Mouse (Mus musculus) embryonic facial prominence, embryonic 12.5 days (tissue): ENCODE results near the gene Cyp4f13. TPM values are rescaled to one million over a fixed set of nuclear protein-coding genes. Genes with fewer than 3 reads are reported as not detected.

Experiments
- ATAC-seq: fragments of 200-750 bp; cut with Nextera tagmentation; 2 replicates; pipeline ENCODE4 v1.8.0; 2017; ENCODE audit not compliant: insufficient number of reproducible peaks, insufficient read depth, low FRiP score, low TSS enrichment
- H3K27ac ChIP-seq: fragments of 300-500 bp; sonication (generic); 2 replicates; pipeline ENCODE4 v1.5.1; 2016; ENCODE audit warnings: mild to moderate bottlenecking
- H3K27me3 ChIP-seq: fragments of 300-500 bp; sonication (generic); 2 replicates; pipeline ENCODE4 v1.6.1; 2016; ENCODE audit warnings: mild to moderate bottlenecking, moderate library complexity
- H3K36me3 ChIP-seq: fragments of 300-500 bp; sonication (generic); 2 replicates; pipeline ENCODE4 v1.6.1; 2016; ENCODE audit warnings: mild to moderate bottlenecking
- H3K4me1 ChIP-seq: fragments of 300-500 bp; sonication (generic); 2 replicates; pipeline ENCODE4 v1.6.1; 2016
- H3K4me2 ChIP-seq: fragments of 300-500 bp; sonication (generic); replicated peaks from 2 replicates; pipeline ENCODE4 v1.6.1; 2016; ENCODE audit warnings: mild to moderate bottlenecking, moderate library complexity
- H3K4me3 ChIP-seq: fragments of 300-500 bp; sonication (generic); 2 replicates; pipeline ENCODE4 v1.5.1; 2016; ENCODE audit warnings: mild to moderate bottlenecking
- H3K9ac ChIP-seq: fragments of 300-500 bp; sonication (generic); 2 replicates; pipeline ENCODE4 v1.6.1; 2016; ENCODE audit warnings: mild to moderate bottlenecking, moderate library complexity
- H3K9me3 ChIP-seq: fragments of 300-500 bp; sonication (generic); 2 replicates; pipeline ENCODE4 v1.6.1; 2016; ENCODE audit warnings: mild to moderate bottlenecking, moderate library complexity
- WGBS: fragments of 180-500 bp; shearing (Covaris S2); methylation state at CpG from one replicate; pipeline ENCODE4 v1.1.7; 2016; 5-methylcytosine and 5-hydroxymethylcytosine counted together
- polyA plus RNA-seq: library from polyadenylated mRNA; unstranded; fragments of >200 nt; fragmentation: Nextera tagmentation; extraction: Ambion mirVana; gene quantifications from 2 replicates; pipeline ENCODE4 v1.2.1, GENCODE M21; 2016

Gene Cyp4f13
- polyA plus RNA-seq, 1 experiment from 2014 or later: 8.0 TPM

DNA sequence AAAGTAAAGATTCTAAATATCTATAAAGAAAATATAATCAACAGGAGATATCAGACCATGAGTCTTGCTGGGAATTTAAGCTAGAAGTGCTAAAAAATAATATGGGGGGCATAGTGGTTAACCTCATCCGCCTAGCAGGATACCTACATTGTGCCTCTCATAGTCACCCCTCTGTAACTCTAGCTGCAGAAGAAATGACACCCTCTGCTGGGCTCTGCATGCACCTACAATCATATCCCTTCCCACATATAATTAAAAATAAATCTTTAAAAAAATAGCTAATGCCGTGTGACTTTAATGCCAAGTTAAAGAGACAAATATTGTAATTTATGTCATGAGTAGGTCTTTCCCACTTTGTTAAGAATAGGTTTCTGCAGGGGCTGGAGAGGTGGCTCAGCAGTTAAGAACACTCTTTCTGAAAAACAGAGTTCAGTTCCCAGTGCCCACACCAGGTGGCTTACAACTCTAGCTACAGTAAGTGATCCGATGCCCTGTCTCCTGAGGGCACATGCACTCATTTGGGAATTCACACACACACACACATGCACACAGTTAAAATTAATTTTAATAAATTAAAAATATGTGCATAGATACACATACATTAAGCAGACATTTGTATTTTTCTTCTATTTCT, 2.7 kb downstream of the Cyp4f13 start:
- no peak for ATAC-seq
- Histone ChIP-seq H3K4me2 (no peak overlapping the region), H3K4me3 (no peak overlapping the region), H3K27ac (no peak overlapping the region), H3K4me1 (peaks cover 5% of the 10 kb centered on the region; the same call in 1 of the 2 replicates), H3K9me3 (no peaks in the 10 kb centered on the region), H3K36me3 (no peaks in the 10 kb centered on the region), H3K9ac (no peak overlapping the region), H3K27me3 (no peaks in the 10 kb centered on the region)
- 63% methylated on average over 3 of the region's 3 CpGs for WGBS

DNA sequence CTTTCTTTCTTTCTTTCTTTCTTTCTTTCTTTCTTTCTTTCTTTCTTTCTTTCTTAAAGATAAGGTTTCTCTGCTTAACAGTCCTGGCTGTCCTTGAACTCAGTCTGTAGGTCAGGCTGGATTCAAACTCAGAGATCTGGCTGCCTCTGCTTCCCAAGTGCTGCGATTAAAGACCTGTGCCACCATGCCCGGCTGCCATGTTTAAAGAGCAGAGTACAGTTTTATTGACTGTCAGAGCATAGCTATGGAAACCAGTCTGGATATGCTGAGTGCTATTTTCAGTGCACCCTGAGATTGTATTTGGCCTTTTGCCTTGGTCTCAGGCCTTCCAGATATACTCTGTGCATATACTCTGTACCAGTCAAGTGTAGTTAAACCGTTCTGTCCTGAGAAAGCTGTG, 3.5 kb downstream of the Cyp4f13 start:
- Histone ChIP-seq H3K36me3 (no peaks in the 10 kb centered on the region), H3K27me3 (no peaks in the 10 kb centered on the region), H3K4me3 (no peak overlapping the region), H3K4me2 (no peak overlapping the region), H3K27ac (no peak overlapping the region), H3K9me3 (no peaks in the 10 kb centered on the region), H3K4me1 (peaks cover 5% of the 10 kb centered on the region; the same call in 1 of the 2 replicates), H3K9ac (no peak overlapping the region)
- 91% methylated on average over 3 of the region's 3 CpGs for WGBS
- ATAC-seq: no peak

DNA sequence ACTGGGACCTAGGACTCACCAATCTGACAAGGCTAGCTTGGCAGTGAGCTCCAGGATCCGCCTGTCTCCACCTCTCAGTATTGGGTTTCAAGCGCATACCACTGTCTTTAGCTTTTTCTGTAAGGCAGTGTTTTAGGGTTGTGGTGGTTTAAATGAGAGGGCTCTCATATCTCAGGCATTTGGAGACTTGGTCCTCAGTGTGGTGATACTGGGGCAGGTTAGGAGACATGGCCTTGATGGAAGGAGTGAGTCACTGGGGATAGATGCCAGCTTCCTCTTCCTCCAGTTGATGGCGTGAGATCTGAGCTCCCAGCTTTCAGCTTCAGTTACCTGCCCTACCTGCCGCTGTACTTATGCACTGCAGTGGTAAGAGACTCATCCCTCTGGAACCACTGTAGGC, 7.4 kb downstream of the Cyp4f13 start:
- ATAC-seq: no peak
- Histone ChIP-seq H3K27me3 (no peaks in the 10 kb centered on the region), H3K4me3 (no peak overlapping the region), H3K4me1 (no peaks in the 10 kb centered on the region), H3K36me3 (no peaks in the 10 kb centered on the region), H3K4me2 (no peak overlapping the region), H3K9me3 (no peaks in the 10 kb centered on the region), H3K9ac (no peak overlapping the region), H3K27ac (no peak overlapping the region)
- WGBS: 75% methylated on average over 4 of the region's 4 CpGs

DNA sequence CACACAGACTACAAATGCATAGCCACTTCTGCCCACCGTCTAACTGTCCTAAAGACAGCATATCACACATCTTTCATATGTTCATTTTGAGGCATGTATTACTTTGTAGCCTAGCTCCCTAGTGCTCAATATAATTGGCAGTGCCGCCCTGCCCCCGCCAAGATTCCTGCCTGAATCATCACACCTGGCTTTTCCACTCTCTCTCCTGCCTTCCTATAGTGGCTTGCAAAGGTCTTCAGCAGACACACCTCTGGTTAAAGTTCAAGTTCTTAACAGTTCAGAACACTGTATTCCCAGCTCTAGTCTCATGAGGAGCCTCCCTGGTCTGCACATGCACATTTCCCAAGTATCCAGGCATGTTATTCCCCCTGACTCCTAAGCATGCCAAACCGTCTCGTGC, 19.4 kb downstream of the Cyp4f13 start:
- no peak overlapping the region for H3K4me2 ChIP-seq
- H3K4me1 ChIP-seq: no peaks in the 10 kb centered on the region
- H3K9ac ChIP-seq: no peak overlapping the region
- ATAC-seq: no peak
- WGBS: 81% methylated on average over 5 of the region's 5 CpGs
- no peaks in the 10 kb centered on the region for H3K36me3 ChIP-seq
- no peak overlapping the region for H3K27ac ChIP-seq
- no peaks in the 10 kb centered on the region for H3K27me3 ChIP-seq
- H3K9me3 ChIP-seq: no peaks in the 10 kb centered on the region
- H3K4me3 ChIP-seq: no peak overlapping the region

DNA sequence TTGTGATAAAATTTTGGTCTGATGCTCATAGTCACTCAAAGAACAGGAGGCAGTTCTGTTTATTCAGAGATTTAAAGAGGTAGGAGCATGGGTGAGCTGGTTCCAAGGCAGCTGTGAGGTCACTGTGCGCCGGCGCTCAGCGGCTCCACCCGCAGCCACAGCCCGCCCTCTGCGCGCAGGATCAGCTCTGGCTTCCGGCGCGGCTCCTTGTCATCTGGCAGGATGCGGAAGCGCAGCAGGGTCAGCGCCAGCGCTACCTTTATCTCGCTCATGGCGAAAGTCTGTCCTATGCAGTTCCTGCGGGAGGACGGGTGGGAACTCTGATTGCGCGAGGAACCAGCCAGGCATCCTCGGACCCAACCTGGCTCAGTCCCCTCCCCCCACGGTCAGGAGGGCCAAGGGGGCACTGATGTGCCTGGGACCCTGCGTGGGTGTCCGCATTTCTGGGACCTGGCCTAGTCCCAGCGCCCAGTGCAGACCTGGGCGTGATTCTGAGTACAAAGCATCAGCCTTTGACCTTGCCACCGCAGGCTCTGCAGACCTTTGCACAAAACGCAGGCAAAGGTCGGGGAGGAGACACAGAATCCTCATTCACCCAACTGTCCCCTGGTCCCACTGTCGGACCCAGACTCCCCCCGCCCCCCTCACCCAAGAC, 22.4 kb downstream of the Cyp4f13 start:
- Histone ChIP-seq H3K4me2 (peak overlapping the region; percentile 70), H3K4me3 (peak overlapping the region; percentile 47), H3K9me3 (peaks cover 8% of the 10 kb centered on the region; the same call in 1 of the 2 replicates), H3K4me1 (no peaks in the 10 kb centered on the region), H3K36me3 (no peaks in the 10 kb centered on the region), H3K27ac (peak overlapping the region; percentile 37; the same call in 1 of the 2 replicates), H3K9ac (peak overlapping the region; percentile 60), H3K27me3 (no peaks in the 10 kb centered on the region)
- 15% methylated on average over 32 of the region's 32 CpGs for WGBS
- peak; percentile 87 for ATAC-seq

DNA sequence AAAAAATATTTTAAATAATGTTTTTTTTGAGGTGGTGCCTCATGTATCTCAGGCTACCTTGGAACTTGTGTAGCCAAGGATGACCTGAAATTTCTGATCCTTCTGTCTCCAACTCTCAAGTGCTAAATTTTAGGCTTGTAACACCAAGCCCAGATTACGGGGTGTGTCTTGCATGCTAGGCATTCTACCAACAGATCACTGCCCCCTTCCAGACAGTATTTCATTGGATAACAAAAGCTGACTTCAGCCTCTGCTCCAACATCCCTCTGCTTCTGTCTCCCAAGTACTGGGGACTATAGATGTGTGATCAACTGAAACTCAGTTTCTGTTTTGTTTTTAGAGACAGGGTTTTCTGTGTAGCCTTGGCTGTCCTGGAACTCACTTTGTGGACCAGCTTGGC, 23.5 kb downstream of the Cyp4f13 start:
- no peak overlapping the region for H3K9ac ChIP-seq
- H3K4me2 ChIP-seq: no peak overlapping the region
- no peak overlapping the region for H3K27ac ChIP-seq
- H3K27me3 ChIP-seq: no peaks in the 10 kb centered on the region
- 81% methylated on average over 1 of the region's 1 CpGs for WGBS
- ATAC-seq: no peak
- peaks cover 8% of the 10 kb centered on the region; the same call in 1 of the 2 replicates for H3K9me3 ChIP-seq
- no peak overlapping the region for H3K4me3 ChIP-seq
- H3K4me1 ChIP-seq: no peaks in the 10 kb centered on the region
- H3K36me3 ChIP-seq: no peaks in the 10 kb centered on the region

DNA sequence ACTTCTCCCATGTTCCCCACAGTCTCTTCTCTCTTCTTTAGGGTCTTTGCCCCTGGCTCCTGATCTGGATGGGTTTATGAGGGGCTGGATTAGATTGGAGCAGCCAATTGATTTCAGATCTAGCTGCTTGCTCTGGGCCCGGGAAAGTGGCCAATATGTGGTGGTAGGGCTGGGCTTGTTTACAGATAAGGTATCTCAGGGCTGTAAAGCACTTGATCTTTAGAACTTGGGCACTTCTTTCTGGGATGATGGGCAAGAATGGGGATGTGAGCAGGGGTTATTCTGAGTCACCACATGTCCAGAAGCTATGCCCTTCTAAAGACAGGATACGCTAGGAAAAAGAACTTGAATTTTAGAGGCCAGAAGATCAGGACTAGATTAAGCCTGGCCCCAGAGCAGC, 28.1 kb downstream of the Cyp4f13 start:
- H3K9ac ChIP-seq: no peak overlapping the region
- no peak overlapping the region for H3K4me2 ChIP-seq
- H3K36me3 ChIP-seq: no peaks in the 10 kb centered on the region
- no peak for ATAC-seq
- 77% methylated on average over 2 of the region's 2 CpGs for WGBS
- H3K27me3 ChIP-seq: no peaks in the 10 kb centered on the region
- no peak overlapping the region for H3K4me3 ChIP-seq
- peaks cover 8% of the 10 kb centered on the region; the same call in 1 of the 2 replicates for H3K9me3 ChIP-seq
- H3K27ac ChIP-seq: no peak overlapping the region
- H3K4me1 ChIP-seq: no peaks in the 10 kb centered on the region

DNA sequence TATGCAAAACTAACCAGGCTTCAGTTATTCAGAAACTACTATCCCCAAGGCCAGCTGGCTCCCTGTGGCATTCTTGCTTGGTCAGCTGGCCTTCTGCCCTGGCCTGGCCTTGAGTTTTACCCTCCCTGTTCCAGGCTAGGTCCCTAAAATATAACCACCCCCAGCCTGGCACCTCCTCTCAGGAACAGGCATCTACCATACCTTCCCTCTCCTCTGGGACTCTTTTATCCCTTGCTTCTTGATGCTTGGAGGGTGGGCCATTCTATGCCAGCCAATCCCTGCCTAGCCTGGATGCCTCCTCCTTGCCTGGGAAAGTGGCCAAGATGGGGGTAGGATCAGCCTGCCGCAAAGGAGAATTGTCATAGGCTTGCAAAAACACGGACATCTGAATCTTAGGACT, 30.1 kb downstream of the Cyp4f13 start, which contains the start of gene Cyp4f14:
Gene Cyp4f14 (minus strand): TSS at position 212 of the 400 bp plus-strand sequence.
- Histone ChIP-seq H3K9ac (no peak within 1 kb of the TSS), H3K4me2 (no peak within 1 kb of the TSS), H3K4me3 (no peak within 1 kb of the TSS), H3K4me1 (no peaks in the 10 kb centered on the region), H3K36me3 (no peaks in the 10 kb centered on the region), H3K27me3 (no peaks in the 10 kb centered on the region), H3K27ac (no peak within 1 kb of the TSS), H3K9me3 (peaks cover 8% of the 10 kb centered on the region; the same call in 1 of the 2 replicates)
- 58% methylated on average over 2 of the region's 2 CpGs for WGBS
- no peak for ATAC-seq

DNA sequence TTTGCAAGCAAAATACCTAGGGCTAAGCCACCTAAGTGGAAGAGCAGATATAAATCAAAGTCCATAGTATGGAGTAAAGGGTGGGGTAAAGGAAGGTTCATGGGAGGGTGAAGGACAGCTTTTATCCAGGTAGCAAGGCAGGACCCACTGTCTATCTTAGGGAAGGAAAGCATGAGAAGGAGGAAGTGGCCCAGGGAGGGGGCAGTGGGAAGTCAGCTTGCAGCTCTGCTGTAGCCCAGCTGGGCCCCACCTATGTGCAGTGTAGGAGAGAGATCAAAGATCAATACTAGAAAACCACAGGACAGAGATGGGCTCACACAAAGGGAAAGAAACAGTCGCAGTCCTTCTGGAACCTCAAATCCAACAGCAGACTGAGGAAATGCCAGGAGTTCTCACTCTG, 31.1 kb downstream of the Cyp4f13 start:
- Histone ChIP-seq H3K4me2 (no peak overlapping the region), H3K4me3 (no peak overlapping the region), H3K9me3 (0 out of 2 replicates have a peak, but pooled peaks cover 5% of the 10 kb centered on the region), H3K36me3 (no peaks in the 10 kb centered on the region), H3K27me3 (no peaks in the 10 kb centered on the region), H3K9ac (no peak overlapping the region), H3K4me1 (no peaks in the 10 kb centered on the region), H3K27ac (no peak overlapping the region)
- 89% methylated on average over 1 of the region's 1 CpGs for WGBS
- ATAC-seq: no peak

DNA sequence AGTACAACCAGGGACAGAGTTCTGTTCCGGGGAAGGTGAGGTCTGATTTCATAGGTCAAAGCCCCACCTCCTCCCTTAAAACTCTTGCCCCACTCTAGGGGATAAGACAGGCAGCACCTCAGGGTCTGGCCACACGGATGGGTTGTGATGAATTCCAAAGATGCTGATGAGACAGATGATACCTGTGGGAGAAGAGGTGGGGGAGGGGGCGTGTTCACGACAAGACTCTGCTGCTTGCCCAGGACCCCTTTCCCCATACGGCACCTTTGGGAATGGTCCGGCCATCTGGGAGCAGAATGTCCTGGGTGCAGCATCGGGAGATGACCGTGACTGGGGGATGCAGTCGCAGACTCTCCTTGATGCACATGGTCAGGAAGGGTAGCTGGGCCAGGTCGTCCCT, 41.0 kb downstream of the Cyp4f13 start:
- Histone ChIP-seq H3K27ac (no peak overlapping the region), H3K36me3 (no peaks in the 10 kb centered on the region), H3K4me1 (no peaks in the 10 kb centered on the region), H3K4me2 (no peak overlapping the region), H3K27me3 (0 out of 2 replicates have a peak, but pooled peaks cover 10% of the 10 kb centered on the region), H3K9ac (no peak overlapping the region), H3K9me3 (no peaks in the 10 kb centered on the region), H3K4me3 (no peak overlapping the region)
- ATAC-seq: no peak
- WGBS: 78% methylated on average over 10 of the region's 10 CpGs

DNA sequence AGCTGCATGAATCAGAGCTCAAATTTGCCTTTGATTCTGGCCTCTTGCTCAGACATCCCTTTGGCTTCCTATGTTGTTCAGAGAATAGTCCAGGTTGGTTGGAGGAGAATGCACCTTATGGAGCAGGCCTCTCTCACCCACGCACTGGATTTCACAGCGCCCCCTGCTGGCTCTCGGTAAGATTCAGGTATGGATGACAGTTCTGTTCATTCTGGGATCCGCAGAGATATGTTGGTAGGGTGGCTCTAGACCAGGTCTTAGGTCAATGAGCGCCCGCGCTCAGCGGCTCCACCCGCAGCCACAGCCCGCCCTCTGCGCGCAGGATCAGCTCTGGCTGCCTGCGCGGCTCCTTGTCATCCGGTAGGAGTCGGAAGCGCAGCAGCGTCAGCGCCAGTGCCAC, 42.0 kb downstream of the Cyp4f13 start:
- H3K27me3 ChIP-seq: 0 out of 2 replicates have a peak, but pooled peaks cover 10% of the 10 kb centered on the region
- no peak overlapping the region for H3K9ac ChIP-seq
- H3K27ac ChIP-seq: no peak overlapping the region
- ATAC-seq: no peak
- peak overlapping the region; percentile 39 for H3K4me2 ChIP-seq
- H3K9me3 ChIP-seq: no peaks in the 10 kb centered on the region
- 14% methylated on average over 19 of the region's 19 CpGs for WGBS
- no peak overlapping the region for H3K4me3 ChIP-seq
- H3K36me3 ChIP-seq: no peaks in the 10 kb centered on the region
- H3K4me1 ChIP-seq: no peaks in the 10 kb centered on the region

DNA sequence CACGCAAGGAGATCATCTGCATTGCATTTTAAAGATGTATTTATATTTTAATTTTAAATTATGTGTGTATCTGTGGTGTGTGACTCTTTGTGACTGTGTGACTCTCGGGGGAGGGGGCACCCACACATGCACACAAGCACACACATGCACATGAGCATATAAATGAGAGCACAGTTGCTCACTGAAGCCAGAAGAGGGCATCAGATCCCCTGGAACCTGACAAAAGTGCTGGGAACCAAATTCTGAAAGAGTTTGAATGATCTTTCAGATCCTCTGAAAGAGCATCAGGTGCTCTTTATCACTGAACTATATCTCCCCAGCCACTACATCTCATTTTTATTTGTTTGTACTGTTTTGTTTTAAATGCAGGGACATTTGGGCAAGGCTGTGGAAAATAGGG, 42.8 kb downstream of the Cyp4f13 start:
- ATAC-seq: no peak
- Histone ChIP-seq H3K27ac (no peak overlapping the region), H3K4me2 (no peak overlapping the region), H3K9ac (no peak overlapping the region), H3K9me3 (no peaks in the 10 kb centered on the region), H3K4me1 (no peaks in the 10 kb centered on the region), H3K27me3 (0 out of 2 replicates have a peak, but pooled peaks cover 10% of the 10 kb centered on the region), H3K4me3 (no peak overlapping the region), H3K36me3 (no peaks in the 10 kb centered on the region)
- 60% methylated on average over 2 of the region's 2 CpGs for WGBS
